Mouse (Mus musculus) 416B (cell line): ENCODE results near the gene Gm49392.
"Not testable (repeated sequence)": the region's sequence is repeated elsewhere in the genome, so short reads cannot be mapped to it uniquely, and the experiment has no call there.

Experiments used
- DNase-seq: peaks from one replicate; pipeline ENCODE4 v3.0.0; 2011; ENCODE audit warnings: low read depth

The Gm49392 gene

GRCm38 (mm10) chr13:60896794-60897193 is at the start of gene Gm49392:
Gene Gm49392 (minus strand): TSS chr13:60896894.
- DNase-seq, result not testable (repeated sequence)

GRCm38 (mm10) chr13:60941884-60942283 is 45.2 kb upstream of the Gm49392 start, which contains the start of gene Tpbpa:
Gene Tpbpa (minus strand): TSS chr13:60941984.
- DNase-seq, result not testable (repeated sequence)

GRCm38 (mm10) chr13:60936500-60936901 is 39.8 kb upstream of the Gm49392 start, which contains the start of the genes Gm49391 and Ctla2a:
Gene Gm49391 (minus strand): TSS chr13:60936571.
Gene Ctla2a (minus strand): TSS chr13:60936625.
- peak; percentile 99 for DNase-seq

- DNase-seq, result not testable (repeated sequence)
Measured at GRCm38 (mm10) chr13:60935490-60935889, 38.8 kb upstream of the Gm49392 start, which contains the start of gene Gm49393. Gene Gm49393 (minus strand): TSS chr13:60935590.

- not testable (repeated sequence) for DNase-seq
Measured at GRCm38 (mm10) chr13:60904780-60905179, 8.1 kb upstream of the Gm49392 start, which contains the start of gene Tpbpb. Gene Tpbpb (minus strand): TSS chr13:60904880.

- peak; percentile 99 for DNase-seq
Measured at GRCm38 (mm10) chr13:60897328-60897727, 634 bp upstream of the Gm49392 start, which contains the start of gene Ctla2b. Gene Ctla2b (minus strand): TSS chr13:60897447.

GRCm38 (mm10) chr13:60895406-60896160 is 1.1 kb downstream of the Gm49392 start:
- DNase-seq, result peak; percentile 54

GRCm38 (mm10) chr13:60892301-60892700 is 4.4 kb downstream of the Gm49392 start:
- peak; percentile 85 for DNase-seq

- DNase-seq, result no peak
Measured at GRCm38 (mm10) chr13:60864281-60864680, 32.4 kb downstream of the Gm49392 start, which contains the start of gene 4930486L24Rik. Gene 4930486L24Rik (minus strand): TSS chr13:60864475.

- peak; percentile 94 for DNase-seq
Measured at GRCm38 (mm10) chr13:60848241-60849120, 48.2 kb downstream of the Gm49392 start.

- DNase-seq, result no peak
Measured at GRCm38 (mm10) chr13:60843153-60843552, 53.5 kb downstream of the Gm49392 start.

- DNase-seq, result no peak
Measured at GRCm38 (mm10) chr13:60842703-60843102, 54.0 kb downstream of the Gm49392 start.

GRCm38 (mm10) chr13:60839353-60839902 is 57.3 kb downstream of the Gm49392 start:
- DNase-seq, result peak; percentile 74

- DNase-seq, result peak; percentile 84
Measured at GRCm38 (mm10) chr13:60826052-60826451, 70.6 kb downstream of the Gm49392 start.

GRCm38 (mm10) chr13:60820486-60821175 is 76.1 kb downstream of the Gm49392 start:
- no peak for DNase-seq

- DNase-seq, result peak; percentile 68
Measured at GRCm38 (mm10) chr13:60819469-60819868, 77.2 kb downstream of the Gm49392 start.

GRCm38 (mm10) chr13:60813722-60814121 is 83.0 kb downstream of the Gm49392 start:
- DNase-seq, result no peak

- no peak for DNase-seq
Measured at GRCm38 (mm10) chr13:60812768-60813167, 83.9 kb downstream of the Gm49392 start.

GRCm38 (mm10) chr13:60809690-60810089 is 87.0 kb downstream of the Gm49392 start:
- no peak for DNase-seq

- DNase-seq, result no peak
Measured at GRCm38 (mm10) chr13:60802749-60803148, 93.9 kb downstream of the Gm49392 start, which contains the start of gene Ctsll3. Gene Ctsll3 (minus strand): TSS chr13:60802849.
